Mouse (Mus musculus): ENCODE results near the gene Ctf2. TPM values are rescaled to one million over a fixed set of nuclear protein-coding genes. Genes with fewer than 3 reads are reported as not detected.
A peak's percentile ranks its signal among the peaks of the same experiment; 100 is the strongest.

The Ctf2 gene
- polyA plus RNA-seq, 1 experiment, result not detected

DNA sequence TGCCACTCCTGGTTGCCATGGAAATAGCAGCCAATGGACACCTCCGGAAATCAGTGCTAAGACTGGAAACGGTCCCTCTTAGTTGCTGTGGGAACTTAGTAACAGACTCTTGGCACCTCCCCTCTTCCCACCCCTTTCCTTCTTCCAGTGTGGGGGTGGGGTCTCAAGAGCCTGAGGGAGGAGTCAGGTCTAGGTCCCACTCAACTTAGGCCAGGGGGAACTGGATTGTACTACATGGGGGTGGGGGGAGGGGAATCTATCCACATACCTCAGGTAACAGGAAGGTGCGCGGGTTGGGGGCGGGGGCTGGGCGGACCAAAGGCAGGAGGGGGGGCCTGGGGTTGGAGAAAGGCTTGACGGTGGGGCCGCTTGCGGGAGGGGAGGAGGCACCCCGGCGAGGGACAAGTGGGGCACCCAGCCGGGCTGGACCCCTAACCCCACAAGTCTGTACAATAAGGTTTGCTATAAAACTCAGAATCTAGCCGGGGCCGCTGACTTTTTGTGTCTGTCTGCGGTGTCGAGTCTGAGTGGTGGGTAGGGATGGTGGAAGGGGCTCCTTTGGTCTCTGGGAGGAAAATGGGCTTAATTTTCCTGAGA is 37.1 kb upstream of the Ctf2 start:
- TF ChIP-seq CTCF (IDR thresholded peaks at IDR 0.05; ENCODE audit: low read depth, low read length) (no peak), EP300 (IDR thresholded peaks at IDR 0.05; ENCODE audit: insufficient read depth, low read depth, low read length) (0 out of 2 replicates have a peak, but pooled peaks have one; percentile 11)
- Histone ChIP-seq H3K4me3 (ENCODE audit: low read depth, low read length) (peak overlapping the region; percentile 71), H3K36me3 (ENCODE audit: control insufficient read depth, insufficient read depth, low read length, poor library complexity, severe bottlenecking) (peaks cover 7% of the 10 kb centered on the region), H3K9me3 (replicated peaks; ENCODE audit: control insufficient read depth, insufficient read depth, low read length, poor library complexity, severe bottlenecking) (no peaks in the 10 kb centered on the region), H3K9ac (ENCODE audit: low read depth, poor library complexity, severe bottlenecking) (peak overlapping the region; percentile 78), H3K27me3 (ENCODE audit: control insufficient read depth, insufficient read depth, low read length, poor library complexity, severe bottlenecking) (no peaks in the 10 kb centered on the region), H3K4me1 (ENCODE audit: control insufficient read depth, insufficient read depth, low read length) (no peaks in the 10 kb centered on the region), H3K27ac (ENCODE audit: insufficient read depth, low read length) (peak overlapping the region; percentile 88)

DNA sequence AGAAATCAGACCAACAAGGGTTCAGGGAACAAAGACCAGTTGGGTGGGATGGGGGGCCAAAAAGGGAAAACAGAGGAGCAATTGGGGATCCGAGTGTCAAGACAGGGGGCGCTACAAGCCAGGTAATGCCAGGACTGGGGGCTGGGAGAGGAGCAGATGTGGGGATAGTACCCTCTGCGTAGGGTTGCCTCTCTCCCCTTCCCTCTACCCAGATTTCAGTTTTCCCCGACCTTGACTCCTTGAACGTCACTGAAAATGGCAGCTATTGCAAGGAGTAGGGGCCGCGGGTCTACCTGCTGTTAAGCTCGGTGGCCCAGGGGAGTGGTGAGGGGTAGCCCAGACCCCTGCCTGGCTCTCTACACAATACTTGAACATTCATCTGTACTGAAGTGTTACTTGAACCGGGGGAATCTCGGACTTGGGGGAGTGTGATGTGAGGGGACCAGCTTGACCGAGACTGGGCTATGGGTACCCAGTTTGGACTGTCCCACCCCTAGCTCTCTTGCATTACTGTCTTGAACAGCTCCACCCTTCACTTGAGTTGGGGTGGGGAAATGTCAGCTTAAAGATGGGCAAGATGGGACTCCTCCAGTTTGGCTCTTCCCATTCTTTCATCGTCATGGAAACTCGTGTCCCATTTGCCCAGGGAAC is 36.5 kb upstream of the Ctf2 start:
- Histone ChIP-seq H3K4me1 (ENCODE audit: control insufficient read depth, insufficient read depth, low read length) (no peaks in the 10 kb centered on the region), H3K9me3 (replicated peaks; ENCODE audit: control insufficient read depth, insufficient read depth, low read length, poor library complexity, severe bottlenecking) (no peaks in the 10 kb centered on the region), H3K36me3 (ENCODE audit: control insufficient read depth, insufficient read depth, low read length, poor library complexity, severe bottlenecking) (peaks cover 8% of the 10 kb centered on the region), H3K4me3 (ENCODE audit: low read depth, low read length) (peak overlapping the region; percentile 56), H3K27me3 (ENCODE audit: control insufficient read depth, insufficient read depth, low read length, poor library complexity, severe bottlenecking) (no peaks in the 10 kb centered on the region), H3K27ac (ENCODE audit: insufficient read depth, low read length) (peak overlapping the region; percentile 26; the same call in 1 of the 2 replicates), H3K9ac (ENCODE audit: low read depth, poor library complexity, severe bottlenecking) (no peak overlapping the region)
- TF ChIP-seq POLR2A (IDR thresholded peaks at IDR 0.05; ENCODE audit: insufficient read depth, low read length) (no peak), EP300 (IDR thresholded peaks at IDR 0.05; ENCODE audit: insufficient read depth, low read depth, low read length) (no peak), CTCF (IDR thresholded peaks at IDR 0.05; ENCODE audit: low read depth, low read length) (peak; percentile 48)

DNA sequence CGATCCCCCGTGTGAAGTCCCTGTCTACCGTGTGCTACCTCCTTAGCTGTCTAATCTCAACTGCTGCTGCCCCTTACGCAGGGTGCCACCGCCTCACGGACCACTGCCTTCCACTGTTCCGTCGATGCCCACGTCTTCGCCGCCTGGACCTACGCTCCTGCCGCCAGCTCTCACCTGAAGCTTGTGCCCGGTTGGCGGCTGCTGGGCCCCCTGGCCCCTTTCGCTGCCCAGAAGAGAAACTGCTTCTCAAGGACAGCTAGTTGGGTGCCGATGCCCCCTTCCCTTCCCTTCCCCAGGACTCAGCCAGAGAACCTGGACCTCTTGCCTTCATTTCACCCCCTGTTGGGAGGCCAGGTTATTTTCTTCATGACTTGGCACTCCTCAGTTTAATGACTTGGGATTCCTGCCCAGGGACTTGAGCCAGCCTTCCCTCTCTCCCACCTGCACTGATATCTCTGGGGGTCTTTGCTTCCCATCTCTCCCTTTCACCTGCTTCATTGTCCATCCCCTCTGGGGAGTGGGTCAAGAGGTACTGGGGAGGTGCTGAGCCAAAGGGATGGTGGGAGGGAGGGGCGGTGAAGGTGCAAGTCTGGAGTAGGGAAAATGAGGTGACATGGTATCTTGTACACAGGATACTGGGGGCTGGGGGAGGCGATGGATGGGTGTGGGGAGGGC is 35.8 kb upstream of the Ctf2 start:
- H3K9me3 ChIP-seq (replicated peaks; ENCODE audit: control insufficient read depth, insufficient read depth, low read length, poor library complexity, severe bottlenecking), result no peaks in the 10 kb centered on the region
- H3K4me1 ChIP-seq (ENCODE audit: control insufficient read depth, insufficient read depth, low read length), result no peaks in the 10 kb centered on the region
- no peak overlapping the region for H3K9ac ChIP-seq (ENCODE audit: low read depth, poor library complexity, severe bottlenecking)
- peak overlapping the region; percentile 21; the same call in 1 of the 2 replicates for H3K27ac ChIP-seq (ENCODE audit: insufficient read depth, low read length)
- TF ChIP-seq POLR2A (IDR thresholded peaks at IDR 0.05; ENCODE audit: insufficient read depth, low read length) (no peak), EP300 (IDR thresholded peaks at IDR 0.05; ENCODE audit: insufficient read depth, low read depth, low read length) (no peak), CTCF (IDR thresholded peaks at IDR 0.05; ENCODE audit: low read depth, low read length) (no peak)
- peaks cover 12% of the 10 kb centered on the region for H3K36me3 ChIP-seq (ENCODE audit: control insufficient read depth, insufficient read depth, low read length, poor library complexity, severe bottlenecking)
- H3K27me3 ChIP-seq (ENCODE audit: control insufficient read depth, insufficient read depth, low read length, poor library complexity, severe bottlenecking), result no peaks in the 10 kb centered on the region
- peak overlapping the region; percentile 56 for H3K4me3 ChIP-seq (ENCODE audit: low read depth, low read length)

DNA sequence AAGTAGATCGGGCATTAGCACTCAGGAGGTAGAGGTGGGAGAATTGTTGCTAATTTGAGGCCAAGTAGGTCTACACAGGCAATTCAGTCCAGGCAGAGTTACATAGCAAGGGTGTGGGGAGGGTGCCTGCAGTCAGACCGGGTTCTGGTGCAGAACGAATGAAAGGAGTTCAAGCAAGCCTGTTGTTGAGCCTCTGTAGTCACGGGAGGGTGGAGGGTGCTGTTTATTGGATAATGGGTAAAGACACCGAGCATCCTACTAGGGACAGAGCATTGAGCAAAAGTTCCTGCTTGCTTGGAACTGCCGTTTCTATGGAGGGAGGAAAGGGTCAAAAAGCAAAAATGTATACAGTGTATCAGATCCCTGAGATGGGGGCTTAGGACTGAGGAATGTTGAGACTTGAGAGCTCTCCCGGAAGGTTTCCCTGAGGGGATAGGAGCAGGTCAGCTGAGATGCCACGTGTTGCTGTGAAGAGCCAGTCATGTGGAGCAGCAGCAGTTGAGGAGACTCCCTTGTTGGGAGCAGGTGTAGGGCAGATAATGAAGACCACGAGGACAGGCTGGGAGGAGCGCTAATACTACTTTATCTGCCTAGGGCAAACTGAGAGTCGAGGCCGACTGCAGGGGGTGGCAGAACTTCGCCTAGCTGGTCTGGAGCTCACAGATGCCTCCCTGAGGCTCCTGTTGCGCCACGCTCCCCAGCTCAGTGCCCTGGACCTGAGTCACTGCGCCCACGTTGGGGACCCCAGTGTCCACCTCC is 35.1 kb upstream of the Ctf2 start:
- TF ChIP-seq EP300 (IDR thresholded peaks at IDR 0.05; ENCODE audit: insufficient read depth, low read depth, low read length) (peak; percentile 90), CTCF (IDR thresholded peaks at IDR 0.05; ENCODE audit: low read depth, low read length) (no peak)
- Histone ChIP-seq H3K9ac (ENCODE audit: low read depth, poor library complexity, severe bottlenecking) (no peak overlapping the region), H3K4me1 (ENCODE audit: control insufficient read depth, insufficient read depth, low read length) (no peaks in the 10 kb centered on the region), H3K9me3 (replicated peaks; ENCODE audit: control insufficient read depth, insufficient read depth, low read length, poor library complexity, severe bottlenecking) (no peaks in the 10 kb centered on the region), H3K36me3 (ENCODE audit: control insufficient read depth, insufficient read depth, low read length, poor library complexity, severe bottlenecking) (peaks cover 17% of the 10 kb centered on the region), H3K27me3 (ENCODE audit: control insufficient read depth, insufficient read depth, low read length, poor library complexity, severe bottlenecking) (no peaks in the 10 kb centered on the region), H3K4me3 (ENCODE audit: low read depth, low read length) (peak overlapping the region; percentile 56), H3K27ac (ENCODE audit: insufficient read depth, low read length) (peak overlapping the region; percentile 51)

DNA sequence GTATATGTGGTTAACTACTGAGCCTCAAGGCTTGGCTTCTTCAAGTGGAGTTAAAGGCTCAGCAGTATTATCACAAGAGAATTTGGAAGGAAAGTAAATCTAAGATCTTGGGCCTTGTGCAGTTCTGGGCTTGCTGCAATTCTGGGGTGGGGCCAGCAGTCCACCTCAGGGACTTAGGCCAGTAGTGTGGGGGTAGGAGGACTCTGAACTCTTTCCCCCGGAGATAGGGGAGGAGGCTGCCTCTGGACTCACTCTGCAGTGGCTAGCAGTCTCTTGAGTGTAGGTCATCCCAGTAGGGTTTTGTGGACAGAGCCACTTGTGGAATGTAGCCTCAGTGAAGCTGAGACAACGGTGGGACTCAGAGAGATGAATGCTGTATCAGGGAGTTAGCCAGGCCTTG is 33.8 kb upstream of the Ctf2 start:
- H3K4me3 ChIP-seq (ENCODE audit: low read depth, low read length), result no peak overlapping the region
- H3K27me3 ChIP-seq (ENCODE audit: control insufficient read depth, insufficient read depth, low read length, poor library complexity, severe bottlenecking), result no peaks in the 10 kb centered on the region
- no peaks in the 10 kb centered on the region for H3K9me3 ChIP-seq (replicated peaks; ENCODE audit: control insufficient read depth, insufficient read depth, low read length, poor library complexity, severe bottlenecking)
- TF ChIP-seq CTCF (IDR thresholded peaks at IDR 0.05; ENCODE audit: low read depth, low read length) (no peak), EP300 (IDR thresholded peaks at IDR 0.05; ENCODE audit: insufficient read depth, low read depth, low read length) (no peak), POLR2A (IDR thresholded peaks at IDR 0.05; ENCODE audit: insufficient read depth, low read length) (no peak)
- no peaks in the 10 kb centered on the region for H3K4me1 ChIP-seq (ENCODE audit: control insufficient read depth, insufficient read depth, low read length)
- H3K9ac ChIP-seq (ENCODE audit: low read depth, poor library complexity, severe bottlenecking), result no peak overlapping the region
- no peak overlapping the region for H3K27ac ChIP-seq (ENCODE audit: insufficient read depth, low read length)
- peaks cover 17% of the 10 kb centered on the region for H3K36me3 ChIP-seq (ENCODE audit: control insufficient read depth, insufficient read depth, low read length, poor library complexity, severe bottlenecking)

All from ES-Bruce4 (cell line).